Mouse (Mus musculus): ENCODE data around the gene Ppp2r5c. TPM values are rescaled to one million over a fixed set of nuclear protein-coding genes. Genes with fewer than 3 reads are reported as not detected.

Ppp2r5c gene
- total and polyA plus RNA-seq, 3 experiments: 72.0 to 100.0 (median 93.9) TPM

GRCm38 (mm10) chr12:110601241-110602218, 154.6 kb downstream of the Ppp2r5c start, which contains the start of gene Dync1h1:
Gene Dync1h1 (plus strand): TSS chr12:110601452.
- Histone ChIP-seq H3K27ac (ENCODE audit: control insufficient read depth, low read depth, low read length) (peak within 1 kb of the TSS; percentile 83), H3K27me3 (ENCODE audit: control insufficient read depth in 1 of 2, insufficient read depth in 2 of 2, low read length in 2 of 2) (no peaks in the 10 kb centered on the region), H3K9ac (ENCODE audit: control insufficient read depth, low read depth, low read length, poor library complexity, severe bottlenecking) (peak within 1 kb of the TSS; percentile 94), H3K79me2 (ENCODE audit: control insufficient read depth, insufficient read depth, low read length, poor library complexity) (peaks cover 39% of the 10 kb centered on the region), H3K9me3 (replicated peaks; ENCODE audit: insufficient read depth, low read length) (no peaks in the 10 kb centered on the region), H3K36me3 (ENCODE audit: control insufficient read depth in 1 of 2, insufficient read depth in 2 of 2, low read length in 2 of 2) (peaks cover 0 to 24% of the 10 kb centered on the region in 2 experiments; a peak in 2 of 4 replicates), H3K4me1 (ENCODE audit: control insufficient read depth in 1 of 2, insufficient read depth in 2 of 2, low read length in 2 of 2) (peaks cover 12 to 24% of the 10 kb centered on the region in 2 experiments), H3K4me3 (ENCODE audit: control insufficient read depth in 1 of 2, insufficient read depth in 1 of 2, low read depth in 2 of 2, low read length in 2 of 2) (peak within 1 kb of the TSS; percentile 92 to 98)
- DNase-seq (ENCODE audit: low read depth, low spot score): peak; percentile 93
- TF ChIP-seq TBP (IDR thresholded peaks at IDR 0.05; ENCODE audit: low read depth, low read length) (peak; percentile 68), MXI1 (IDR thresholded peaks at IDR 0.05; ENCODE audit: low read depth, low read length) (peak; percentile 87), ZMIZ1 (IDR thresholded peaks at IDR 0.05; ENCODE audit: low read depth, low read length) (peak; percentile 93), POLR2AphosphoS2 (IDR thresholded peaks at IDR 0.05; ENCODE audit: low read length) (peak; percentile 94), MAX (IDR thresholded peaks at IDR 0.05; ENCODE audit: low read length) (no peak; the same call in 1 of the 2 replicates), NRF1 (IDR thresholded peaks at IDR 0.05; ENCODE audit: insufficient read depth, low read depth, low read length, poor library complexity, severe bottlenecking) (peak; percentile 71), POLR2A (IDR thresholded peaks at IDR 0.05; ENCODE audit: control insufficient read depth in 1 of 2, insufficient read depth in 1 of 2, low read depth in 1 of 2, low read length in 2 of 2, poor library complexity in 1 of 2) (peak; percentile 94 to 96), UBTF (IDR thresholded peaks at IDR 0.05; ENCODE audit: borderline replicate concordance, insufficient read depth, low read depth, low read length) (no peak; the same call in 1 of the 2 replicates), ETS1 (IDR thresholded peaks at IDR 0.05; ENCODE audit: low read depth, low read length) (0 out of 2 replicates have a peak, but pooled peaks have one; percentile 15), NELFE (IDR thresholded peaks at IDR 0.05; ENCODE audit: low read depth, low read length) (peak; percentile 94), RAD21 (IDR thresholded peaks at IDR 0.05; ENCODE audit: low read depth, low read length) (no peak), HCFC1 (IDR thresholded peaks at IDR 0.05; ENCODE audit: low read depth, low read length) (peak; percentile 93), USF2 (IDR thresholded peaks at IDR 0.05; ENCODE audit: borderline replicate concordance in 1 of 2, insufficient read depth in 1 of 2, low read depth in 1 of 2, low read length in 2 of 2) (no peak), CTCF (IDR thresholded peaks at IDR 0.05 in 2 of 3, conservative IDR thresholded peaks at IDR 0.05 in 1 of 3; ENCODE audit: control insufficient read depth in 1 of 3, insufficient read depth in 1 of 3, low read depth in 2 of 3, low read length in 3 of 3, poor library complexity in 1 of 3, severe bottlenecking in 1 of 3) (0 out of 6 replicates have a peak, but pooled peaks of 1 of the 3 experiments have one; percentile 0), MAZ (IDR thresholded peaks at IDR 0.05; ENCODE audit: low read depth, low read length) (0 out of 2 replicates have a peak, but pooled peaks have one; percentile 10), USF1 (IDR thresholded peaks at IDR 0.05; ENCODE audit: low read depth, low read length) (peak; percentile 64), EP300 (IDR thresholded peaks at IDR 0.05; ENCODE audit: low read depth in 1 of 2, low read length in 2 of 2) (no peak), POLR2AphosphoS5 (IDR thresholded peaks at IDR 0.05; ENCODE audit: borderline replicate concordance, low read depth, low read length) (no peak), SIN3A (IDR thresholded peaks at IDR 0.05; ENCODE audit: low read length) (peak; percentile 74)

Measured in MEL (cell line).